Mouse (Mus musculus) mouse trophoblast stem cell (cell line): ENCODE measurements around the gene Lrfn5.

Source experiments
- in situ Hi-C, 2 experiments: fragments of 300-500 bp; cut with MseI, MboI; formaldehyde crosslinking; loops; 2 replicates in 1 of 2; 3 replicates in 1 of 2; pipeline ENCODE4 v1.15.1; 2025

The Lrfn5 gene

DNA sequence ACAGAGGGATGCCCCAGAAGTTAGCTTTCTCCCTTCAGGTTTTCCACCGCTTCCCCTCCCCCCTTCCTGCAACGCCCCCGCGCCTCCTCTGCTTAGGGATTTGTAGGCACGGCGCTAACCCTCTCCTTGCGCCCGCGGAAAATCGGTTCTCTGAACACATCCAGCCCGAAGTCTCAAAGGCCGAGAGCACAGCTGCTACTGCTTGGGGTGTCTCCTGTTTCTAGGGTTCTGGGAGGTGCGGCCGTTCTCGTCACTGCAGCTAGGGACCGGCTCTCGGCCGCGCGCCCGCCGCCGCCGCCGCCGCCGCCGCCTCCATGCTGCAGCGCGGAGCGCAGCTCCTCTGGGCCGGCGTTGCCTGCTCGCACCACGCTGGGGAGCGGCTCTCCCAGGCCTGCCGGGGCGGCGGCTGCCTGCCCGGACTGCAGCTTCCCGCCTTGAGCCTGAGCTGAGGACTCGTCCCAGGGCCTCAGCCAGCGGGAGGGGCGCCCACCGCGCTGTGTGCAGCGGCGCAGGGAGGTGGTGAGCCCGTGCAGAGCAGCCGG is at the start of gene Lrfn5:
TSS of gene Lrfn5 (plus strand) at position 322 of the 542 bp plus-strand sequence.
- in situ Hi-C loops = no loop called here

DNA sequence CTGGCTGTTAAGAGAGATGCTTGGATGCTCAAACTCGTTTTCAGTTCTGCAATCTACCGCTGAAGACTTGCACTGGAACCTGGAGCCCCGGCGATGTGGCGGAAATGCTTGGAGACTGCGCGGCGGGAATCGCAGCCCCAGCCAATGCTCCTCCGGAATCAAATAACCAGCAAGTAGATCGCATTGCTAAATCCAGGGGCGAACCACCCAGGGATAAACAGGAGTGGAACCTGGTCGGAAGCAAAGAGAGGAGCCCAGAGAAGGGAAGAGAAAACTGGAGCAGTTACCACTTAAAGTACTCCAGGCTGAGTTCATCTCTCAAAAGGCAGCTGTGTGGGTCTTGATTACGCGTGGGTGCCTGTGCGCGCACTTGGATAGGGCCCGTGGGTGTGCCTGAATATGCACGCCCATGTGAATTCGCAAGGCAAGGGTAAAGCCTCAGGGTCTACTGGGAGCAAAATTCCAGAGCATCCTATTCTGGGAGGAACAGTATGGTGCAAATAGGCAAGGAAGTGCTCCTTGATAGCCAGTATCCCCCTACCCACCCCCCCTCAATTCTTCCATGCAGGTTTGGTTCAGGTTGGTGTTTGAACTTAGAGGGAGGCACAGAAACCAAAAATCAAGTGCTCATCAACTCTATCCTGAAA is 1.3 kb upstream of the Lrfn5 start:
- in situ Hi-C loops = no loop called here

DNA sequence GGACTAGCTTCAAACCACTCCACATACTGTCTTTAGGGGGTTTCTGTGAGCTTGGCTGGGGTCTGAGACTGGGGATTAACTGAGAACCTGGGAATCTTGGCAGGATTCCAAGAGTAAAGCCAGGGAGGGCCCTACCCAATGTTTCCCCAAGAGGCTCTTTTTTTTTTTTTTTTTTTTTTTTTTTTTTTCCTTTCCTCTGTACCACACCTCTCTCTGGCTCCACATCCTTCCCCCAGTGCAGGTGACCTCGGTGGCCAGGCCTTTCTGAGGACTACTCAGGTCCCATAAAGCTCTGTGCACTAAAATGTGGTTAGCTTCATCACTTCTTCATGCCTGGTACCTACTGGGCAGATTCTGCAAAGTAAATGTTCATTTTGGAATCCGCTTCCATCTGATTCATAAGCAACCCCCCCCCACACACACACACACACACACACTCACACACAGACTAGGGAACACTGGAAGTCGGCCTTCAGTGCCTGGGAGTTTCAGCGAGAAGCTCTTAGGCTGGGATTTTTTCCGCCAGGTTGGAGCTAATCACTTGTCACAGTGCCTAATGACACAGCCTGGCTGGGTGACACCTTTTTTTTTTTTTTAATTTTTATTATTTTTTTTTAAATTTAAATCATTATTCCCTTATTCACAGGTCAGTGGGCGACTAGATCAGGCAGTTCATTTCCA is 662 bp upstream of the Lrfn5 start:
- in situ Hi-C loops = no loop called here

- in situ Hi-C loops = no loop called here
Observed at GRCm38 (mm10) chr12:61523631-61524182, 757 bp downstream of the Lrfn5 start.

DNA sequence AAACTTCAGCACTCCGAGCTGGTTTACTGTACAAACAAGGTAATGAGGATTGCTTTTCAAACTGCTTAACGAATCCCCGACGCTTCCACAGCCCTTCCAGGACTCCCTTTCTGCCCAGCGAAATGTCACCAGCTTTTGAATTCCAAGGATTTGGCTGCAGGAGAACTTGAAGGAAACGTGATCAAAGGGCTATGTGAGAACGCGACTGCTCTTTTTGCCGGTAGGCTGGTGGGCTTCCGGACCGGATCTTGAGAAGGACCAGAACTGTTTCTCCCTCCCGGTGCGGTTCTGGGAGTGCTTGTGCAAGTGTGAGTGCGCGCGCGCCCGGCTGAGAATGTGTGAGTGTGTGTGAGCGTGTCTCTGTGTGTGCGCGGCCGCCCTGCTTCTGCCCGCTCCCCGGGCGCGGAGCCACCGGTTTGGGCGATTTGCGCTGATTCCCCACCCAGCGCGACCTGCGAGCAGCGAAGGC is 1.3 kb downstream of the Lrfn5 start:
- in situ Hi-C loops = no loop called here

DNA sequence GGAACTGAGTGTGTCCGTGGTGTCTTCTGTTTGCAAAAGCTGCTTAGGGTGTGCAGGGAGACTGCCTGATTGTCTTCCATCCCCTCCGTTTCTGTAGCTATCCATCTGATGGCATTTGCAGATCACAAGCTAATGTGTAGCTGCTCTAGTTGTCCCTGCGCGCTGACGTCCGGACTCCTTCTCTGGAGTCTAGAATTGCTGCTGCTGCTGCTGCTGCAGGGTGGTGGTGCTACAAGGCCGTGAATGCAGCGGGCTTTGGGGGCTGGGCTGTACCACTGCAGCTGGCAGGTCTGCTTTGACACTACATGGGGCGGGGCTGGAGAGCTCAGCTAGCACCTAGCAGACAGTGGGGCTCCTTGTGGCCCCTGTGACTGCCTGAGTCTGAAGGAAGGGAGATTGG is 3.2 kb downstream of the Lrfn5 start:
- in situ Hi-C loops = no loop called here

DNA sequence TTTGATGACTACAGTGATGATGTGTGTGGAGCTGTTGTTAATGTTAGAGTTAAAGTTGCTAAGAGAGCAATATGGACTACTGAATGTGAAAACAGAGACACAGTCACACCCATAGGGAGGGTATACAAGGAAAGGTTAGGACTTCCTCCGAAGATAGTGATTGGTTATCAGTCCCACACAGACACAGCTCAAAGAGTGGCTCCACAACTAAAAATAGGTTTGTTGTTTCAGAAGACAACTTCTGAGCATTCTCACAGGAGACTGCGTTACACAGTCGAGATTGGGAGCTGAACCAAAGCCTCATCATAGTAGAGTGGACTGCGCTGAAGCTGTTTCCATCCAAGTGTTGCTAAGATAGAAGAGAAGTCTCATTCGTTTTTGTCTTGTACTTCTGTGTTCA is 57.0 kb downstream of the Lrfn5 start:
- in situ Hi-C loops = no loop called here

- in situ Hi-C loops = no loop called here
Observed at GRCm38 (mm10) chr12:61600305-61600704, 77.4 kb downstream of the Lrfn5 start.

GRCm38 (mm10) chr12:61607871-61608270 is 84.9 kb downstream of the Lrfn5 start:
- in situ Hi-C loops = no loop called here

DNA sequence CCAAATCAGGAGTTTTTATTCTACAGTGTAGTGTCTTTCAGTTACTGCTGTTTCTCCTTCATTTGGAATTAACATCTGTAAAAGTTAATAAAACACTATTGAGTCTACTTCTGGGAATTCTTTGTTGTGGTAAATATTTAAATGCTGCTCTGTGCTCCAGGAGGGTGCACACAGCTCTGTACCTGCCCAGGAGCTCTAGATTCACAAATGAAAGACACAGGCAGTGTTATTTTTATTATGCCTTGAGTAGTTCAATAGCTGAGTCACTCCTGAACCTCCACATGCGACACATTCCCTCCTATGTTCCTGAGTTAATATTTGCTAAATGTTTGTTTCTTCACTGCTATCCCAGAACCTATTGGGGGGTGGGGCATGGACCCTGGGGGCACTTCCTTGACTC is 87.1 kb downstream of the Lrfn5 start:
- in situ Hi-C loops = no loop called here

DNA sequence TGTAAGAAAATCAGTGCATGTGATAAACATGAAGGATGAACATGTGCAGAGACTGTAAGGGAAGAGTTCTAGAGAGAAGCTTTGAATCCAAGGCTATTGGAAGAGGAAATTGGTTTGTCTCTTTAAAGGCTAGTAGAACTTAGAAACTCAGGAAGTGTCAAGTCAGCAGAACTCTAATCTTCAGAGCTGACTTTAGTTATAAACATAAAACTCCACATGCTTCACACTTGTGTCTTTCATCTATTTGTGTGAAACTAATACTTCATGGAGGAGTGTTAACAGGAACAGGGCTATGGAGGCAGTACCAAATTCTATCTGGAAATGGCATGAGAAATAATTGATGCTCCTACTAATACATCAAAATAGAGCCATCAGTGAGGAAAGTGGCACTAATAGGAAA is 101.6 kb downstream of the Lrfn5 start:
- in situ Hi-C loops = no loop called here

DNA sequence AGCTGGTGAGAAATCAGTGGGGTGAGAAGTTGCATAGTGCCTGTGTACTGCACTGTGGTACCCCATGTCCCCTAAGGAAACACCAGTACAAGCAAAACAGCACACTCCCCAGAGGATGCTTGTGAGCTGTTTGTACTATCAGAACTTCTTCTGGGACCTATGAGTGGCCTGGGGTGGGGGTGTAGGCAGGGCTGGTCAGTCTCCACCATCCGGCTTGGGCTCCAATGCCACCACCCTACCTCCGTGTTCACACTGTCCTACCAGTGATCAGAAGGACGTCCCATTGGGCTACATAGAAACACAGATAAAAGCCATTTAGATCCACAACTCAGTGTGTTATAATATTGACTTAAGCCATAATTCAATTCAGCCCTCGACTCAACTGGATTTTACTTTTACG is 131.4 kb downstream of the Lrfn5 start:
- in situ Hi-C loops = no loop called here

GRCm38 (mm10) chr12:61723158-61723557 is 200.2 kb downstream of the Lrfn5 start:
- in situ Hi-C loops = no loop called here

- in situ Hi-C loops = no loop called here
Observed at GRCm38 (mm10) chr12:61807073-61807605, 284.2 kb downstream of the Lrfn5 start.

GRCm38 (mm10) chr12:61823601-61824000 is 300.7 kb downstream of the Lrfn5 start:
- in situ Hi-C loops = no loop called here

- in situ Hi-C loops = no loop called here
Observed at GRCm38 (mm10) chr12:61826311-61826710, 303.4 kb downstream of the Lrfn5 start.

- in situ Hi-C loops = no loop called here
Observed at GRCm38 (mm10) chr12:61842599-61843291, 319.8 kb downstream of the Lrfn5 start.

DNA sequence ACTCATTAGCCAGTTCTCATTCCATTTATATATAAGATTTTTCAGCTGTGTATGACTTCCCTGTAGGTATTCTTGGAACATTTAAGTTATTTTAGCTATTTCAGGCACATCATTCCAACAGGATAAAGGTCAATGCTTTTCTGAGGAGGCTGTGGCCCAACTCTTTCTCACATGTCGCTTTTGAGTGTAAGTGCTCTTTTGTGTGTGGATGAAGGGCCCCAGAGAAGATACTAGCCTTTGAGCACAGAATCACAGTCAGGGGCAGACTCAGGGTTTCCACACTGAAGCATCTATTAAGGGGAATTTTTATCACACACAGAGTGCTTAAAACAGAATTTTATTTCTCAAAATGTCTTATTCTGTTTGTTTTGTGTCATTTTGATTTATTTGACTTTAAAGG is 331.2 kb downstream of the Lrfn5 start:
- in situ Hi-C loops = no loop called here
